Mouse (Mus musculus) cerebellum, adult 2 months (tissue): ENCODE results near the gene Baiap2.

Experiments
- CTCF ChIP-seq: fragments of 200-500 bp; IDR thresholded peaks from 2 replicates; pipeline ENCODE4 v1.5.1; 2011; ENCODE audit warnings: low read depth, mild to moderate bottlenecking, control low read depth, low read length, moderate library complexity, borderline replicate concordance; ENCODE audit not compliant: insufficient read depth
- POLR2A ChIP-seq: fragments of 200-500 bp; IDR thresholded peaks from 2 replicates; pipeline ENCODE4 v1.6.1; 2011; ENCODE audit warnings: low read length, control low read depth, borderline replicate concordance; ENCODE audit not compliant: insufficient read depth

DNA sequence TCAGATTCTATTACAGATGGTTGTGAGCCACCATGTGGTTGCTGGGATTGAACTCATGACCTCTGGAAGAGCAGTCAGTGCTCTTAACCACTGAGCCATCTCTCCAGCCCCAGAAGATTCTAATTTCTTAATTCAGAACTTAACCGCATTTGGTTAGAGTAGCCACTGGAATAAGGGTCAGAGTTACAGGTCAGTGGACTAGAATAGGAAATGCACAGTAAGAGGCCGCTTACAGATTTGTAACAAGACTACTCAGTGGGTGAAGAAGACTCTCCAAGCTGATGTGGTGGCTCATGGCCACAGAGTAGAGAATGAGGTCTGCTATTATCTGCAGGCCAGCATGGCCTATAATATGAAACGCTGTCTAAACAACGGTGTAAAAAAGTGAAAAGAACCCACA, 39.7 kb upstream of the Baiap2 start:
- TF ChIP-seq CTCF (no peak), POLR2A (no peak)
